Mouse (Mus musculus) midbrain, embryonic 14.5 days (tissue): Measurements from ENCODE around the gene Gm21887. TPM values are rescaled to one million over a fixed set of nuclear protein-coding genes. Genes with fewer than 3 reads are reported as not detected.
"Not testable (repeated sequence)": the region's sequence is repeated elsewhere in the genome, so short reads cannot be mapped to it uniquely, and the experiment has no call there.

Experiments
- ATAC-seq: fragments of 200-750 bp; cut with Nextera tagmentation; 2 replicates; pipeline ENCODE4 v1.8.0; 2017; ENCODE audit warnings: moderate number of reproducible peaks, moderate library complexity; ENCODE audit not compliant: low FRiP score, low TSS enrichment
- DNase-seq: peaks from one replicate; pipeline ENCODE4 v3.0.0-alpha.2; 2015
- H3K27ac ChIP-seq: fragments of 300-500 bp; sonication (generic); replicated peaks from 2 replicates; pipeline ENCODE4 v1.5.1; 2014; ENCODE audit warnings: mild to moderate bottlenecking, low read depth, low read length, moderate library complexity
- H3K27me3 ChIP-seq: fragments of 300-500 bp; sonication (generic); 2 replicates; pipeline ENCODE4 v1.6.1; 2014; ENCODE audit warnings: low read length, control low read depth, mixed read lengths; ENCODE audit not compliant: control insufficient read depth, insufficient read depth
- H3K36me3 ChIP-seq: fragments of 300-500 bp; sonication (generic); 2 replicates; pipeline ENCODE4 v1.6.1; 2014; ENCODE audit warnings: low read length, control low read depth; ENCODE audit not compliant: control insufficient read depth, insufficient read depth
- H3K4me1 ChIP-seq: fragments of 300-500 bp; sonication (generic); 2 replicates; pipeline ENCODE4 v1.6.1; 2014; ENCODE audit warnings: mild to moderate bottlenecking, antibody characterized with exemption, low read length, control low read depth; ENCODE audit not compliant: control insufficient read depth, insufficient read depth
- H3K4me2 ChIP-seq: fragments of 300-500 bp; sonication (generic); 2 replicates; pipeline ENCODE4 v1.6.1; 2014; ENCODE audit warnings: mild to moderate bottlenecking, low read length, moderate library complexity
- H3K4me3 ChIP-seq: fragments of 300-500 bp; sonication (generic); replicated peaks from 2 replicates; pipeline ENCODE4 v1.5.1; 2014; ENCODE audit warnings: low read depth, low read length
- H3K9ac ChIP-seq: fragments of 300-500 bp; sonication (generic); replicated peaks from 2 replicates; pipeline ENCODE4 v1.6.1; 2014; ENCODE audit warnings: mild to moderate bottlenecking, low read length, moderate library complexity
- H3K9me3 ChIP-seq: fragments of 300-500 bp; sonication (generic); 2 replicates; pipeline ENCODE4 v1.6.1; 2016; ENCODE audit warnings: low read length, control low read depth, mixed read lengths; ENCODE audit not compliant: control insufficient read depth
- WGBS: fragments of 180-500 bp; shearing (Covaris S2); extraction: QIAGEN DNeasy Blood & Tissue Kit; methylation state at CpG from one replicate; pipeline ENCODE4 v1.1.7; 2014; 5-methylcytosine and 5-hydroxymethylcytosine counted together
- polyA plus RNA-seq: library from polyadenylated mRNA; unstranded; fragments of >200 nt; fragmentation: Nextera tagmentation; extraction: Ambion mirVana; gene quantifications from 2 replicates; pipeline ENCODE4 v1.2.1, GENCODE M21; 2014

Gm21887 gene
- polyA plus RNA-seq, 1 experiment from 2014 or later, result 126 TPM

DNA sequence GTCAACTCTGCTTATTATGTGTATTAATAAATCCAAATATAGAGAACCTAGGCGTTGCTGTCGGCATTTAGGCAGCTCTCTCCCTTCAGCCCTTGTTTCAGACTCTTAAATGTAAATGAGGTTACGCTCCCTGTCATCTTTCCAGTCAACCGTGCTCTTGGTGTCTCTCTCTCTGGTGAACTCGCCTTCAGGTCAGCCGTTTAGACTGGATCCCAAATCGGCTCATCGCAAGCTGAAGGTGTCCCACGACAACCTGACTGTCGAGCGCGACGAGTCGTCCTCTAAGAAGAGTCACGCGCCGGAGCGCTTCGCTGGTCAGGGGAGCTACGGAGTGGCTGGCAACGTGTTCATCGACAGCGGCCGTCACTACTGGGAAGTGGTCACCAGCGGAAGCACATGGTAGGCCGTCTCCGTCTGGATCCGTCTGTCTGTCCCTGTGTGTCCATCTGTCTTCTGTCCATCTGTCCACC is 22.1 kb upstream of the Gm21887 start:
- Histone ChIP-seq H3K9me3 (peaks cover 59% of the 10 kb centered on the region), H3K27ac (0 out of 2 replicates have a peak overlapping the region, but pooled peaks have one; percentile 0), H3K36me3 (peaks cover 67% of the 10 kb centered on the region)
- H3K9ac ChIP-seq, H3K4me2 ChIP-seq, H3K27me3 ChIP-seq, H3K4me3 ChIP-seq, H3K4me1 ChIP-seq: not testable (repeated sequence)
- DNase-seq (peak; percentile 52), ATAC-seq (0 out of 2 replicates have a peak, but pooled peaks have one; percentile 0)
- 81% methylated on average over 28 of the region's 28 CpGs for WGBS

DNA sequence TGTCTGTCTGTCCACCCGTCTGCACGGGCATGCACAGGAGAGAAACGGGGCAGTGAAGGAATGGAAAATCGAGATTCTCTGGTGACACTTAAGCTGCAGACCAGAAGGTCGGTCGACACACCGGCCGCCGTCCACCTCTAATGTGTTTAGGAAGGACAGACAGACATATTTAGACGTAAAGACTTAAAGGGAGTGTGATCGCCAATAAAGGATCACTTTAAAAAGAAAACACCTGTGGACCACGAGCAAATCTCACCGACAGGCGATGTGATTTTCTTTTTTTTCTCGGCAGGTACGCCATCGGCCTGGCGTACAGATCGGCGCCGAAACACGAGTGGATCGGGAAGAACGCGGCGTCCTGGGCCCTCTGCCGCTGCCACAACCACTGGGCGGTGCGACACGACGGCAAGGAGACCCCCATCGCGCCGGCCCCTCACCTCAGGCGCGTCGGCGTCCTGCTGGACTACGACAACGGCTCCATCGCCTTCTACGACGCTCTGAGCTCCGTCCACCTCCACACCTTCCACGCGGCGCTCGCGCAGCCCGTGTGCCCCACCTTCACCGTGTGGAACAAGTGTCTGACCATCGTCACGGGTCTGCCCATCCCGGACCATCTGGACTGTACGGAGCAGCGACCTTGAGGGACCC is 20.8 kb upstream of the Gm21887 start:
- not testable (repeated sequence) for ATAC-seq, H3K9ac ChIP-seq, H3K4me2 ChIP-seq, H3K4me1 ChIP-seq, H3K27ac ChIP-seq, H3K27me3 ChIP-seq, H3K4me3 ChIP-seq
- WGBS, result 90% methylated on average over 56 of the region's 56 CpGs
- peaks cover 56% of the 10 kb centered on the region for H3K36me3 ChIP-seq
- peaks cover 62% of the 10 kb centered on the region for H3K9me3 ChIP-seq
- peak; percentile 12 for DNase-seq

DNA sequence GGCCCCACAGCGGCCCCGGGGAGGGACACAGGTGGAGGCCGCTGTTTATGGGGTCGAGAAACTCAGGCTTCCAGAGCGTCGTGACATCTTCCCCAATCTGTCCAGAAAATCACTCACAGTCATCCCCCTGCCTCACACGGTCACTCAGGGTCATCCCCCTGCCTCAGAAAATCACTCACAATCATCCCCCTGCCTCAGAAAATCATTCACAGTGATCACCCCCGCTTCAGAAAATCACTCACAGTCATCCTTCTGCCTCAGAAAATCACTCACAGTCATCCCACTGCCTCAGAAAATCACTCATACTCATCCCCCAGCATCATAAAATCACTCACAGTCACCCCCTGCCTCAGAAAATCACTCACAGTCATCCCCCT is 20.3 kb upstream of the Gm21887 start:
- not testable (repeated sequence) for H3K4me3 ChIP-seq, H3K27ac ChIP-seq, H3K9ac ChIP-seq, H3K4me1 ChIP-seq, H3K4me2 ChIP-seq, ATAC-seq, H3K27me3 ChIP-seq
- DNase-seq, result peak; percentile 30
- 81% methylated on average over 8 of the region's 8 CpGs for WGBS
- peaks cover 59% of the 10 kb centered on the region for H3K9me3 ChIP-seq
- H3K36me3 ChIP-seq, result peaks cover 51% of the 10 kb centered on the region

DNA sequence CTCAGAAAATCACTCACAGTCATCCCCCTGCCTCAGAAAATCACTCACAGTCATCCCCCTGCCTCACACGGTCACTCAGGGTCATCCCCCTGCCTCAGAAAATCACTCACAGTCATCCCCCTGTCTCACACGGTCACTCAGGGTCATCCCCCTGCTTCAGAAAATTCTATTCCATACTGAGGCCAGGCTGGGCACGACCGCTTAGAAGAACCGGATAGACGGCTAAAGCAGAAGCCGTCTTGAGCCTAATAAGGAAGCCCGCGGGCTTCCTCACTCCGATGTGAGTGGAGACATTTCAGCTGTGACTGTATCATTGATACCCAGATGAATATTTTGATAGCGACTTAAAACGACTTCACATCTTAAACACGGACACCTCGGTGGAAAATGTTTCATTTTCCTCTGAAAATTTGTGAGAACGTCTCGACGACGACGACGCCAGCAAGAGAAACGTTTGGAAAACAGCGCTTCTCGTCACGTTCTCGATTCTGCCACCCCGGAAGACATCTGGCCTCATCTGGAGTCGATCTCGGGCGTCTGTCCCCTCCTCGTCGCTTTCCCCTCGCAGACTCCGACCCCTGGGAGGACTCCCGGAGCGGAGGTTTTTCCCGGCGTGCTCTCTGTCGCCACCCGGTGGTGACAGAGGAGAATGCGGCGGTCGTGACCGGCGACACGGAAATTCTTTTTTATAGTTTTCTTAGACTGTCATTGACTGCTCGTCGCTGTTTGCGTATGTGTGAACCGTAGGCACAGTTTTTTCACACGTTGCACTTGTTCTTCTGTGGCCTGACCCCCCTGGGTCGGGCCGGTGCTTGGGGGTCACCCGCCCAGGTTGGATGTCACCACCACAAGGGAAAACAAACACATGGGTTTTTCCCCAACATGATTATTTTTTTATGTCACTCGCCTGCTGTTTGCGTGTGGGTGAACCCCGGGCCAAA is 19.5 kb upstream of the Gm21887 start:
- Histone ChIP-seq H3K9me3 (peaks cover 61% of the 10 kb centered on the region), H3K36me3 (peaks cover 43% of the 10 kb centered on the region), H3K4me2 (peak overlapping the region; percentile 1; the same call in 1 of the 2 replicates), H3K27ac (0 out of 2 replicates have a peak overlapping the region, but pooled peaks have one; percentile 74)
- peak; percentile 44 for DNase-seq
- WGBS, result 58% methylated on average over 56 of the region's 56 CpGs
- not testable (repeated sequence) for H3K9ac ChIP-seq, H3K27me3 ChIP-seq, H3K4me1 ChIP-seq, H3K4me3 ChIP-seq
- ATAC-seq, result 0 out of 2 replicates have a peak, but pooled peaks have one; percentile 0

DNA sequence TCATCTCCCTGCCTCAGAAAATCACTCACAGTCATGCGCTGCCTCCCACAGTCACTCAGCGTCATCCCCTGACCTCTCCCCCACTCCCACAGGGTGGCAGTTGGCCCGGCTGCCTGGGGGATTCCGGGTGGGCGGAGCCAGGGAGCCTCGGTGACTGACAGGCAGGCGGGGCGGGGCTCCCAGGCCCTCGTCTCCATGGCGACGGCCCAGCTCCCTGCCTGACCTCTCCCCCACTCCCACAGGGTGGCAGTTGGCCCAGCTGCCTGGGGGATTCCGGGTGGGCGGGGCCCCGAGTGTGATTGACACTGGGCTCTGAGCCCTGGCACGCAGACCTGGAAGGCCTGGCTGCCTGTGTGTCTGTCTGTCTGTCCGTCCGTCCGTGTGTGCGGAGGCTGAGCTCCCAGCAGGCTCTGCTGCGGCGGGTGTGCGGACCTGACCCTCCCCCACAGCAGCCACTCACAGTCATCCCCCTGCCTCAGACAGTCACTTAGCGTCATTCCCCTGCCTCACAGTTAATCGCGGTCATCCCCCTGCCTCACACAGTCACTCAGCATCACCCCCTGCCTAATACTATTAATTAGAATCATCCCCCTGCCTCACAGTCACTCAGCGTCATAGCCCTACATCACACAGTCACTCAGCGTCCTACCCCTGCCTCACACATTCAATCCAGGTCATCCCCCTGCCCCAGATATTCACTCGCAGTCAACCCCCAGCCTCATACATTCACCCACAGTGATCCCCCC is 18.2 kb upstream of the Gm21887 start:
- Histone ChIP-seq H3K9me3 (peaks cover 56% of the 10 kb centered on the region), H3K36me3 (peaks cover 33% of the 10 kb centered on the region), H3K4me2 (peak overlapping the region; percentile 40), H3K4me3 (peak overlapping the region; percentile 10; the same call in 1 of the 2 replicates), H3K27ac (peak overlapping the region; percentile 74)
- H3K4me1 ChIP-seq, H3K9ac ChIP-seq, H3K27me3 ChIP-seq: not testable (repeated sequence)
- WGBS, result 24% methylated on average over 27 of the region's 28 CpGs
- ATAC-seq, result peak; percentile 78
- DNase-seq, result peak; percentile 69

DNA sequence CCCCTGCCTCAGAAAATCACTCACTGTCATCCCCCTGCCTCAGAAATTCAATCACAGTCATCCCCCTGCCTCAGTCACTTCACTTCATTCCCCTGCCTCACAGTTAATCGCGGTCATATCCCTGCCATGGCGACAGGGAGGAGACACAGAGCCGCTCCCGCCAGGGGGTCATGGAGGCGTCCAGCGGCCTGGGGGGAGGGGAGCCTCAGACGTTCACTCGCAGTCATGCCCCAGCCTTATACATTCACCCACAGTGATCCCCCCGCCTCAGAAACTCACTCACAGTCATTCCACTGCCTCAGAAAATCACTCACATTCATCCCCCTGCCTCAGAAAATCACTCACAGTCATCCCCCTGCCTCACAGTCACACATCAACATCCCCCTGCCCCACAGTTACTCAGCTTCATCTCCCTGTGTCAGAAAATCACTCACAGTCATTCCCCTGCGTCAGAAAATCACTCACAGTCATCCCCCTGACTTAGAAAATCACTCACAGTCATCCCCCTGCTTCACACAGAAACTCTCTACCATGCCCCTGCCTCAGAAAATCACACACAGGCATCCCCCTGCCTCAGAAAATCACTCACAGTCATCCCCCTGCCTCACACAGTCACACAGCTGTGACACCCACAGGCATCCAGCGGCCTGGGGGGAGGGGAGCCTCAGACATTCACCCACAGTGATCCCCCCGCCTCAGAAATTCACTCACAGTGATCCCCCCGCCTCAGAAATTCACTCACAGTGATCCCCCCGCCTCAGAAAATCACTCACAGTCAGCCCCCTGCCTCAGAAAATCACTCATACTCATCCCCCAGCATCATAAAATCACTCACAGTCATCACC is 17.2 kb upstream of the Gm21887 start:
- H3K9ac ChIP-seq, ATAC-seq, H3K27me3 ChIP-seq, H3K27ac ChIP-seq, H3K4me1 ChIP-seq, H3K4me2 ChIP-seq, H3K4me3 ChIP-seq: not testable (repeated sequence)
- H3K36me3 ChIP-seq, result peaks cover 26% of the 10 kb centered on the region
- peaks cover 57% of the 10 kb centered on the region for H3K9me3 ChIP-seq
- 32% methylated on average over 15 of the region's 15 CpGs for WGBS
- peak; percentile 14 for DNase-seq

DNA sequence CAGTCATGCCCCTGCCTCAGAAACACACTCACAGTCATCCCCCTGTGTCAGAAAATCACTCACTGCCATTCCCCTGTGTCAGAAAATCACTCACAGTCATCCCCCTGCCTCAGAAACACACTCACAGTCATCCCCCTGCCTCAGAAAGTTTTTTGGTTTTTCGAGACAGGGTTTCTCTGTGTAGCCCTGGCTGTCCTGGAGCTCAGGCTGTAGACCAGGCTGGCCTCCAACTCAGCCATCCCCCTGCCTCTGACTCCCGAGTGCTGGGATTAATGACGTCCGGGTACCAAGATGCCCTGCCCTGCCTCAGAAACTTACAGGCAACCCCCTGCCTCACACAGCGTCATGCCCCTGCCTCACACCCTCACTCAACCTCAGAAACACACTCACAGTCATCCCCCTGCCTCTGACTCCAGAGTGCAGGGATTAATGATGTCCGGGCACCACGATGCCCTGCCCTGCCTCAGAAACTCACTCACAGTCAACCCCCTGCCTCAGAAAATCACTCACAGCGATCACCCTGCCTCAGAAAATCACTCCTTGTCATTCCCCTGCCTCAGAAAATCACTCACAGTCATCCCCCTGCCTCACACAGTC is 16.4 kb upstream of the Gm21887 start:
- H3K27me3 ChIP-seq, H3K4me1 ChIP-seq, H3K27ac ChIP-seq, DNase-seq, H3K9ac ChIP-seq, H3K4me2 ChIP-seq, H3K4me3 ChIP-seq, ATAC-seq: not testable (repeated sequence)
- Histone ChIP-seq H3K36me3 (peaks cover 21% of the 10 kb centered on the region), H3K9me3 (peaks cover 65% of the 10 kb centered on the region)
- WGBS, result 42% methylated on average over 8 of the region's 8 CpGs
